Mouse (Mus musculus): ENCODE measurements around the gene Mamdc4. TPM values are rescaled to one million over a fixed set of nuclear protein-coding genes. Genes with fewer than 3 reads are reported as not detected.
"Not testable (repeated sequence)": the region's sequence is repeated elsewhere in the genome, so short reads cannot be mapped to it uniquely, and the experiment has no call there.

The Mamdc4 gene
- polyA plus RNA-seq, 1 experiment: 0.36 TPM

- H3K27ac ChIP-seq (replicated peaks; ENCODE audit: low read depth, low read length): peak overlapping the region; percentile 73
- H3K4me1 ChIP-seq (ENCODE audit: control insufficient read depth, insufficient read depth, insufficient read length, low read length): peaks cover 3% of the 10 kb centered on the region; the same call in 1 of the 2 replicates
- H3K4me3 ChIP-seq (ENCODE audit: insufficient read depth, low read depth, low read length): peak overlapping the region; percentile 89
These were observed 16.7 kb downstream of the Mamdc4 start for GRCm38 (mm10) chr2:25557964-25558360.

- Histone ChIP-seq H3K4me1 (ENCODE audit: control insufficient read depth, insufficient read depth, insufficient read length, low read length) (peaks cover 3% of the 10 kb centered on the region; the same call in 1 of the 2 replicates), H3K4me3 (ENCODE audit: insufficient read depth, low read depth, low read length) (peak within 1 kb of the TSS; percentile 89), H3K27ac (replicated peaks; ENCODE audit: low read depth, low read length) (peak within 1 kb of the TSS; percentile 73)
These were observed 17.3 kb downstream of the Mamdc4 start, which contains the start of gene Edf1 for GRCm38 (mm10) chr2:25557221-25557963. Gene Edf1 (plus strand): TSS chr2:25557847.

GRCm38 (mm10) chr2:25556296-25556695 is 18.3 kb downstream of the Mamdc4 start:
- Histone ChIP-seq H3K4me3 (ENCODE audit: insufficient read depth, low read depth, low read length) (no peak overlapping the region), H3K4me1 (ENCODE audit: control insufficient read depth, insufficient read depth, insufficient read length, low read length) (peaks cover 3% of the 10 kb centered on the region; the same call in 1 of the 2 replicates), H3K27ac (replicated peaks; ENCODE audit: low read depth, low read length) (no peak overlapping the region)

GRCm38 (mm10) chr2:25555479-25555878 is 19.2 kb downstream of the Mamdc4 start:
- not testable (repeated sequence) for H3K27ac ChIP-seq (replicated peaks; ENCODE audit: low read depth, low read length); H3K4me1 ChIP-seq (ENCODE audit: control insufficient read depth, insufficient read depth, insufficient read length, low read length); H3K4me3 ChIP-seq (ENCODE audit: insufficient read depth, low read depth, low read length)

- H3K4me3 ChIP-seq (ENCODE audit: insufficient read depth, low read depth, low read length); H3K4me1 ChIP-seq (ENCODE audit: control insufficient read depth, insufficient read depth, insufficient read length, low read length); H3K27ac ChIP-seq (replicated peaks; ENCODE audit: low read depth, low read length): not testable (repeated sequence)
These were observed 21.4 kb downstream of the Mamdc4 start for GRCm38 (mm10) chr2:25553171-25553786.

GRCm38 (mm10) chr2:25551186-25551585 is 23.5 kb downstream of the Mamdc4 start:
- H3K4me1 ChIP-seq (ENCODE audit: control insufficient read depth, insufficient read depth, insufficient read length, low read length): peaks cover 5% of the 10 kb centered on the region; the same call in 1 of the 2 replicates

GRCm38 (mm10) chr2:25549021-25549991 is 25.3 kb downstream of the Mamdc4 start:
- Histone ChIP-seq H3K4me1 (ENCODE audit: control insufficient read depth, insufficient read depth, insufficient read length, low read length) (peaks cover 11% of the 10 kb centered on the region; the same call in 1 of the 2 replicates), H3K27ac (replicated peaks; ENCODE audit: low read depth, low read length) (peak overlapping the region; percentile 52), H3K4me3 (ENCODE audit: insufficient read depth, low read depth, low read length) (no peak overlapping the region)

More at GRCm38 (mm10) chr2:25551186-25551585, 23.5 kb downstream of the Mamdc4 start:
- Histone ChIP-seq H3K27ac (replicated peaks; ENCODE audit: low read depth, low read length) (no peak overlapping the region), H3K4me3 (ENCODE audit: insufficient read depth, low read depth, low read length) (no peak overlapping the region)

- Histone ChIP-seq H3K4me1 (ENCODE audit: control insufficient read depth, insufficient read depth, insufficient read length, low read length) (peaks cover 17% of the 10 kb centered on the region), H3K4me3 (ENCODE audit: insufficient read depth, low read depth, low read length) (peak within 1 kb of the TSS; percentile 72), H3K27ac (replicated peaks; ENCODE audit: low read depth, low read length) (peak within 1 kb of the TSS; percentile 73)
These were observed 27.7 kb downstream of the Mamdc4 start, which contains the start of gene Traf2 for GRCm38 (mm10) chr2:25546811-25547491. Gene Traf2 (minus strand): TSS chr2:25546940.

- Histone ChIP-seq H3K4me1 (ENCODE audit: control insufficient read depth, insufficient read depth, insufficient read length, low read length) (peaks cover 21% of the 10 kb centered on the region), H3K27ac (replicated peaks; ENCODE audit: low read depth, low read length) (peak overlapping the region; percentile 73), H3K4me3 (ENCODE audit: insufficient read depth, low read depth, low read length) (peak overlapping the region; percentile 72)
These were observed 28.4 kb downstream of the Mamdc4 start for GRCm38 (mm10) chr2:25545996-25546810.

- no peak overlapping the region for H3K27ac ChIP-seq (replicated peaks; ENCODE audit: low read depth, low read length)
- H3K4me3 ChIP-seq (ENCODE audit: insufficient read depth, low read depth, low read length): no peak overlapping the region
- H3K4me1 ChIP-seq (ENCODE audit: control insufficient read depth, insufficient read depth, insufficient read length, low read length): peaks cover 24% of the 10 kb centered on the region
These were observed 32.8 kb downstream of the Mamdc4 start for GRCm38 (mm10) chr2:25541644-25542367.

GRCm38 (mm10) chr2:25540541-25540948 is 34.1 kb downstream of the Mamdc4 start:
- no peak overlapping the region for H3K4me3 ChIP-seq (ENCODE audit: insufficient read depth, low read depth, low read length)
- H3K27ac ChIP-seq (replicated peaks; ENCODE audit: low read depth, low read length): peak overlapping the region; percentile 6; the same call in 1 of the 2 replicates
- H3K4me1 ChIP-seq (ENCODE audit: control insufficient read depth, insufficient read depth, insufficient read length, low read length): peaks cover 23% of the 10 kb centered on the region

GRCm38 (mm10) chr2:25536531-25536930 is 38.1 kb downstream of the Mamdc4 start:
- H3K27ac ChIP-seq (replicated peaks; ENCODE audit: low read depth, low read length): peak overlapping the region; percentile 66; the same call in 1 of the 2 replicates
- no peak overlapping the region for H3K4me3 ChIP-seq (ENCODE audit: insufficient read depth, low read depth, low read length)
- peaks cover 18% of the 10 kb centered on the region for H3K4me1 ChIP-seq (ENCODE audit: control insufficient read depth, insufficient read depth, insufficient read length, low read length)

GRCm38 (mm10) chr2:25534866-25535182 is 39.8 kb downstream of the Mamdc4 start:
- H3K4me3 ChIP-seq (ENCODE audit: insufficient read depth, low read depth, low read length): no peak overlapping the region
- H3K4me1 ChIP-seq (ENCODE audit: control insufficient read depth, insufficient read depth, insufficient read length, low read length): peaks cover 12% of the 10 kb centered on the region
- peak overlapping the region; percentile 64 for H3K27ac ChIP-seq (replicated peaks; ENCODE audit: low read depth, low read length)

Measured in brown adipose tissue, adult 24 weeks (tissue).